Comparison of ENCODE assay signal across 26 mouse cellular contexts in the genomic region with DNA sequence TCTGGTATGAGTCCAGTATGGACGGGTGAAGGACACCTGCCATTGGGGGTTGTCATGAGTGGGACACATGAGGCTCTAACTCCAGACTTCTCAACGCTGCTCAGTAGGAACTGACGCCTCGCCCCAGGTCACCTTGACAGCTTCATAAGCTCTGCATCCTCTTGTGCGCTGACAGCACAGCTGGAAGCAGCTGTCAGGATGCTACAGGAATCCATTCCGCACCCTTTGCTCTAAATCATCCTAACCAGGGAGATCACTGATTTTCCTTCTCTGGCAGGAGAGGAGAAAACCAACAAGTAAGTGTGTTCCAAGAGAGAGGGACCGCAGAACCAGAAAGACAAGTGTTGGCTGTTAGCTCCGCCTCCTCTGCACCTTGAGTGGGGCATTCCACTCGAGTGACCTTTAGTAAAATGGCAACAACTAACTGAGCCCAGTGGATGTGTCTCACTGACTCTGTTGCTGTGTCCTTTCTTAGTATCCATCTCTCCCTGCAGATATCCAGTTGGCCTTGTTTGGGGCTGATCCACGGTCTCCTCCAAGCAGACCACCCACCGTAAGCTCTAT.
DNase-seq lines count a peak whose midpoint lies in the region; ATAC-seq and TF ChIP-seq lines count a peak whose summit lies in the region.
"Had no signal": no experiment of that assay in that cellular context is flagged by ENCODE, and none has a peak within 500 bp of the region (broad histone marks: within the 10 kb centered on the region; RNA-seq: fewer than 3 reads in every experiment).

No protein-coding gene starts in this region.

- H3K9me3 ChIP-seq in heart, embryonic 10.5 days: no peaks in the 10 kb centered on the region
- H3K9me3 ChIP-seq in heart, embryonic 12.5 days (replicated peaks): no peaks in the 10 kb centered on the region
- no peaks in the 10 kb centered on the region for H3K9me3 ChIP-seq in lung, embryonic 14.5 days (ENCODE audit: low read depth, low read length)
- H3K9me3 ChIP-seq in intestine, embryonic 16.5 days (ENCODE audit: control insufficient read depth, low read length): no peaks in the 10 kb centered on the region
- H3K9me3 ChIP-seq in stomach, embryonic 15.5 days: no peaks in the 10 kb centered on the region
- H3K9me3 ChIP-seq in hindbrain, embryonic 12.5 days (replicated peaks): no peaks in the 10 kb centered on the region
- H3K9me3 ChIP-seq: embryonic facial prominence, embryonic 12.5 days had no signal

- H3K4me3 ChIP-seq in heart, embryonic 10.5 days: no peak overlapping the region
- H3K4me3 ChIP-seq in heart, embryonic 12.5 days: no peak overlapping the region
- no peak overlapping the region for H3K4me3 ChIP-seq in lung, embryonic 14.5 days (ENCODE audit: low read depth, low read length)
- H3K4me3 ChIP-seq in intestine, embryonic 16.5 days (ENCODE audit: low read length): no peak overlapping the region
- H3K4me3 ChIP-seq in stomach, embryonic 15.5 days (replicated peaks): no peak overlapping the region
- H3K4me3 ChIP-seq in hindbrain, embryonic 12.5 days: no peak overlapping the region
- H3K4me3 ChIP-seq: embryonic facial prominence, embryonic 12.5 days; heart, adult 2 months; hindbrain, embryonic 10.5 days had no signal

- no peak for TF ChIP-seq CTCF in lung, embryonic 14.5 days (IDR thresholded peaks at IDR 0.05; ENCODE audit: low read depth)

- DNase-seq in heart, embryonic 10.5 days (ENCODE audit: low spot score): peak; percentile 50
- DNase-seq in lung, embryonic 14.5 days: no peak
- DNase-seq in lung, postnatal 14 days: no peak
- DNase-seq in right cerebral cortex, adult 18-20 months: no peak
- DNase-seq: adrenal gland, postnatal 10 days; cerebellum, adult 8-10 months; embryo, embryonic 11 days; gastrocnemius, postnatal 25 days; heart, adult 2 months; heart, postnatal 14 days; kidney, adult 11 months; liver; midbrain, embryonic 14.5 days; right cerebral cortex, postnatal 14 days; thymus, postnatal 4 days had no signal

- 76% methylated on average over 11 of the region's 11 CpGs for WGBS in heart, embryonic 10.5 days
- 77% methylated on average over 11 of the region's 11 CpGs for WGBS in heart, embryonic 12.5 days
- 55% methylated on average over 11 of the region's 11 CpGs for WGBS in lung, embryonic 14.5 days
- 61% methylated on average over 11 of the region's 11 CpGs for WGBS in intestine, embryonic 16.5 days
- whole genome bisulfite sequencing in stomach, embryonic 15.5 days: 65% methylated on average over 11 of the region's 11 CpGs
- WGBS in hindbrain, embryonic 12.5 days: 84% methylated on average over 11 of the region's 11 CpGs

- no peak overlapping the region for H3K4me2 ChIP-seq in heart, embryonic 12.5 days
- H3K4me2 ChIP-seq in lung, embryonic 14.5 days: no peak overlapping the region
- H3K4me2 ChIP-seq in intestine, embryonic 16.5 days (ENCODE audit: low read depth, low read length): no peak overlapping the region
- H3K4me2 ChIP-seq in stomach, embryonic 15.5 days: no peak overlapping the region
- H3K4me2 ChIP-seq in hindbrain, embryonic 12.5 days (replicated peaks): no peak overlapping the region
- H3K4me2 ChIP-seq: embryonic facial prominence, embryonic 12.5 days had no signal

- H3K9ac ChIP-seq in heart, embryonic 12.5 days: no peak overlapping the region
- no peak overlapping the region for H3K9ac ChIP-seq in lung, embryonic 14.5 days
- H3K9ac ChIP-seq in intestine, embryonic 16.5 days (ENCODE audit: low read depth, low read length): no peak overlapping the region
- H3K9ac ChIP-seq in stomach, embryonic 15.5 days: no peak overlapping the region
- H3K9ac ChIP-seq in hindbrain, embryonic 12.5 days: no peak overlapping the region
- H3K9ac ChIP-seq: embryonic facial prominence, embryonic 12.5 days; liver, embryonic 14.5 days had no signal

- H3K27me3 ChIP-seq in heart, embryonic 10.5 days (ENCODE audit: insufficient read depth, poor library complexity, severe bottlenecking): no peaks in the 10 kb centered on the region
- H3K27me3 ChIP-seq in heart, embryonic 12.5 days (replicated peaks): no peaks in the 10 kb centered on the region
- H3K27me3 ChIP-seq in lung, embryonic 14.5 days (ENCODE audit: insufficient read depth, low read length): no peaks in the 10 kb centered on the region
- no peaks in the 10 kb centered on the region for H3K27me3 ChIP-seq in intestine, embryonic 16.5 days (replicated peaks; ENCODE audit: control insufficient read depth, insufficient read depth, low read length)
- no peaks in the 10 kb centered on the region for H3K27me3 ChIP-seq in stomach, embryonic 15.5 days (replicated peaks)
- H3K27me3 ChIP-seq in hindbrain, embryonic 12.5 days: peaks cover 8% of the 10 kb centered on the region; the same call in 1 of the 2 replicates
- H3K27me3 ChIP-seq: Patski had no signal

- ATAC-seq in heart, embryonic 12.5 days (ENCODE audit: insufficient number of reproducible peaks, low FRiP score): no peak
- ATAC-seq in lung, embryonic 14.5 days (ENCODE audit: insufficient read depth): no peak
- ATAC-seq in intestine, embryonic 16.5 days: no peak
- no peak for ATAC-seq in stomach, embryonic 15.5 days (ENCODE audit: insufficient read depth, low FRiP score, low read depth)
- ATAC-seq in hindbrain, embryonic 12.5 days (ENCODE audit: low FRiP score): no peak
- ATAC-seq: forebrain, embryonic 14.5 days; hindbrain, embryonic 16.5 days; Patski had no signal

- H3K4me1 ChIP-seq in heart, embryonic 10.5 days: peaks cover 58% of the 10 kb centered on the region
- H3K4me1 ChIP-seq in heart, embryonic 12.5 days (replicated peaks): peaks cover 20% of the 10 kb centered on the region
- H3K4me1 ChIP-seq in lung, embryonic 14.5 days (ENCODE audit: insufficient read depth): peaks cover 41% of the 10 kb centered on the region
- peaks cover 41% of the 10 kb centered on the region for H3K4me1 ChIP-seq in intestine, embryonic 16.5 days (ENCODE audit: control insufficient read depth, insufficient read depth, low read length)
- H3K4me1 ChIP-seq in stomach, embryonic 15.5 days: peaks cover 43% of the 10 kb centered on the region
- peaks cover 6% of the 10 kb centered on the region; the same call in 1 of the 2 replicates for H3K4me1 ChIP-seq in hindbrain, embryonic 12.5 days

- H3K36me3 ChIP-seq in heart, embryonic 10.5 days: 0 out of 2 replicates have a peak, but pooled peaks cover 2% of the 10 kb centered on the region
- no peaks in the 10 kb centered on the region for H3K36me3 ChIP-seq in heart, embryonic 12.5 days
- H3K36me3 ChIP-seq in lung, embryonic 14.5 days (ENCODE audit: insufficient read depth): no peaks in the 10 kb centered on the region
- H3K36me3 ChIP-seq in intestine, embryonic 16.5 days (ENCODE audit: control insufficient read depth, insufficient read depth, low read length): no peaks in the 10 kb centered on the region
- H3K36me3 ChIP-seq in stomach, embryonic 15.5 days: no peaks in the 10 kb centered on the region
- H3K36me3 ChIP-seq in hindbrain, embryonic 12.5 days: no peaks in the 10 kb centered on the region
- H3K36me3 ChIP-seq: embryonic facial prominence, embryonic 12.5 days; G1E; hindbrain, embryonic 10.5 days had no signal

- peak overlapping the region; percentile 30; the same call in 1 of the 2 replicates for H3K27ac ChIP-seq in heart, embryonic 10.5 days
- H3K27ac ChIP-seq in heart, embryonic 12.5 days (ENCODE audit: poor library complexity, severe bottlenecking): no peak overlapping the region
- H3K27ac ChIP-seq in lung, embryonic 14.5 days (ENCODE audit: low read depth): peak overlapping the region; percentile 15; the same call in 1 of the 2 replicates
- H3K27ac ChIP-seq in intestine, embryonic 16.5 days (ENCODE audit: low read length): peak overlapping the region; percentile 23
- H3K27ac ChIP-seq in stomach, embryonic 15.5 days: peak overlapping the region; percentile 79
- H3K27ac ChIP-seq in hindbrain, embryonic 12.5 days: no peak overlapping the region
- H3K27ac ChIP-seq: embryonic facial prominence, embryonic 12.5 days; heart, adult 2 months; liver, embryonic 14.5 days had no signal

Comparison
In these comparisons a context has a peak if more than half of its experiments do, and no peak if none do; other contexts are left out.
1. H3K27ac ChIP-seq: peak in heart, embryonic 10.5 days (single experiment), lung, embryonic 14.5 days (single experiment), intestine, embryonic 16.5 days (single experiment) and stomach, embryonic 15.5 days (single experiment); none in heart, embryonic 12.5 days (single experiment) and hindbrain, embryonic 12.5 days (single experiment).